Mouse (Mus musculus) G1E (cell line): ENCODE measurements around the gene Sorcs2.

Experiments
- CTCF ChIP-seq: IDR thresholded peaks from 2 replicates; pipeline ENCODE4 v1.5.1; 2012; ENCODE audit warnings: low read depth, low read length, inconsistent platforms, mixed read lengths
- GATA1 ChIP-seq: IDR thresholded peaks from 2 replicates; pipeline ENCODE4 v1.6.1; 2012; ENCODE audit warnings: borderline replicate concordance, low read length, inconsistent platforms, mixed read lengths
- GATA2 ChIP-seq: IDR thresholded peaks from 2 replicates; pipeline ENCODE4 v1.6.1; 2012; ENCODE audit warnings: low read depth, low read length, inconsistent platforms, borderline replicate concordance
- TAL1 ChIP-seq: conservative IDR thresholded peaks from 2 replicates; pipeline ENCODE4 v1.6.1; 2012; ENCODE audit warnings: low read depth, low read length, inconsistent platforms, mixed read lengths

GRCm38 (mm10) chr5:36317641-36318368, 80.1 kb downstream of the Sorcs2 start:
- TF ChIP-seq CTCF (no peak), GATA1 (no peak), TAL1 (no peak), GATA2 (no peak)
